Mouse (Mus musculus): Measurements from ENCODE around the gene Ddx28. TPM values are rescaled to one million over a fixed set of nuclear protein-coding genes. Genes with fewer than 3 reads are reported as not detected.

Ddx28 gene
- polyA plus RNA-seq (2012; rRNA removed): 8.0 and 8.4 TPM in 2 replicates

- TF ChIP-seq POLR2A (IDR thresholded peaks at IDR 0.05; ENCODE audit: low read depth, low read length): no peak
- Histone ChIP-seq H3K4me1 (ENCODE audit: control insufficient read depth, insufficient read depth, low read length) (peaks cover 5% of the 10 kb centered on the region; the same call in 1 of the 2 replicates), H3K27ac (ENCODE audit: insufficient read depth, low read depth, low read length) (no peak within 1 kb of the TSS), H3K36me3 (ENCODE audit: control insufficient read depth, insufficient read depth, low read length) (no peaks in the 10 kb centered on the region), H3K4me3 (ENCODE audit: insufficient read depth, low read depth, low read length) (peak within 1 kb of the TSS; percentile 73), H3K27me3 (replicated peaks; ENCODE audit: control insufficient read depth, insufficient read depth, low read length) (no peaks in the 10 kb centered on the region)
- DNase-seq: no peak
- 2% methylated on average over 6 of the region's 6 CpGs for WGBS
These were observed at the start of gene Ddx28 for GRCm38 (mm10) chr8:106011643-106011986. Gene Ddx28 (minus strand): TSS chr8:106011882.

DNA sequence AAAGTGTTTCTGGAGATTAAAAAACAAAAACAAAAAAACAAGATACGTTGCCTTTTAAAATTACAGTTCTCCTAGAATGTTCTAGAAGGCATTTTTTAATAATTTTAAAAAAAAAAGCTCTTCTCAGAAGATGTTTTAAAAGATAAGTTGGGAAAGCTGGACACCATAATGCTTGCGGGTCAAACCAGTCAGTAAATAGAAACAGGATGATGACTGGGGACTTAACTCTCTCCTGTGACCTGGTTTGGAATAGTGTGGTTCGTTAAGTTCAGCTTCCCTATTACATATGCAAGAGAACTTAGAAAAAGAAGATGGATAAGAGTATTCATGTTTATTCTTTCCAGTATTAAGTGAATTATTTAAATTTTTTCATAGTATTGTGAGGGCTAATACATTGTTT, 48.8 kb upstream of the Ddx28 start:
- no peak for DNase-seq
- no peak overlapping the region; the same call in 1 of the 2 replicates for H3K4me3 ChIP-seq (ENCODE audit: insufficient read depth, low read depth, low read length)
- 0% methylated on average over 3 of the region's 3 CpGs for WGBS
- no peaks in the 10 kb centered on the region for H3K36me3 ChIP-seq (ENCODE audit: control insufficient read depth, insufficient read depth, low read length)
- TF ChIP-seq CTCF (conservative IDR thresholded peaks at IDR 0.05; ENCODE audit: insufficient read depth, insufficient read length, low read depth, low read length): no peak
- no peak for TF ChIP-seq POLR2A (IDR thresholded peaks at IDR 0.05; ENCODE audit: low read depth, low read length)
- H3K4me1 ChIP-seq (ENCODE audit: control insufficient read depth, insufficient read depth, low read length): peaks cover 10% of the 10 kb centered on the region; the same call in 1 of the 2 replicates
- no peaks in the 10 kb centered on the region for H3K27me3 ChIP-seq (replicated peaks; ENCODE audit: control insufficient read depth, insufficient read depth, low read length)
- no peak overlapping the region for H3K27ac ChIP-seq (ENCODE audit: insufficient read depth, low read depth, low read length)

DNA sequence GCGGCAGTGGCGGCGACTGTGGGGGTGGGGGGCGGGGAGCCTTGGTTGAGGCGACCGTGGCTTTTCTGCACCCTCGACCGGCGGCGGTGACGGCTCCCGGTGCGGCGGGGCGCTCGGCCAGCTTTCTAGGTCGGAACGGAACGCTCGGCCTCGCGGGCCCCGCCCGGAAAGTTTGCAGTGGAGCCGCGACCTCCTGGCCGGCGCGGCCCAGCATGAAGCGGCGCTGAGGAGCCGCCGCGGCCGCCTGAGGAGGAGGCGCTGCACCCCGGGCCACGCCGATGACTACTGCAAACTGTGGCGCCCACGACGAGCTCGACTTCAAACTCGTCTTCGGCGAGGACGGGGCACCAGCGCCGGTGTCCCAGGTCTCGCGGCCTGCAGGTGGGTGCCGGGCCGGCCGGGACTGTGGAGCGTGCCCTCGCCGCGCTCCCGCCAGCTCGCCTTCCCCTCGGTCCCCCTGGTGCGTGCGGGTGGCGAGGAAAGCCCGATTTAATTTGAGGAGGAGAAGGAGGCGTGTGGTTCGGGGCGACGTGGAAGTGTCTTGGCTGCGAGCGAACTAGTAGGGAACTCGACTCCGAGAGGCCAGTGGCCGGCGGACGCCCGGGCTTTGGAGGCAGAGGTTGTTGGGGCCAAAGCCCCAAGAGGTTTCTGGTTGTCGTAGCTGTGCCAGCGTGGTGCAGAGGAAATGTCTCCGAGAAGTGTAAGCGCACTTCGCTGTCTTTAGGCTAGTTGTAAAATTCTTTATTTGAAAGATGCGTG, 48.1 kb upstream of the Ddx28 start:
- DNase-seq: peak; percentile 66
- Histone ChIP-seq H3K36me3 (ENCODE audit: control insufficient read depth, insufficient read depth, low read length) (no peaks in the 10 kb centered on the region), H3K4me1 (ENCODE audit: control insufficient read depth, insufficient read depth, low read length) (peaks cover 11% of the 10 kb centered on the region), H3K27ac (ENCODE audit: insufficient read depth, low read depth, low read length) (peak overlapping the region; percentile 87), H3K27me3 (replicated peaks; ENCODE audit: control insufficient read depth, insufficient read depth, low read length) (no peaks in the 10 kb centered on the region), H3K4me3 (ENCODE audit: insufficient read depth, low read depth, low read length) (peak overlapping the region; percentile 90)
- TF ChIP-seq CTCF (conservative IDR thresholded peaks at IDR 0.05; ENCODE audit: insufficient read depth, insufficient read length, low read depth, low read length) (no peak), POLR2A (IDR thresholded peaks at IDR 0.05; ENCODE audit: low read depth, low read length) (no peak)
- under 1% methylated on average over 82 of the region's 83 CpGs for WGBS

- TF ChIP-seq CTCF (conservative IDR thresholded peaks at IDR 0.05; ENCODE audit: insufficient read depth, insufficient read length, low read depth, low read length): no peak
- TF ChIP-seq POLR2A (IDR thresholded peaks at IDR 0.05; ENCODE audit: low read depth, low read length): peak; percentile 28
- Histone ChIP-seq H3K36me3 (ENCODE audit: control insufficient read depth, insufficient read depth, low read length) (no peaks in the 10 kb centered on the region), H3K4me1 (ENCODE audit: control insufficient read depth, insufficient read depth, low read length) (peaks cover 11% of the 10 kb centered on the region), H3K27me3 (replicated peaks; ENCODE audit: control insufficient read depth, insufficient read depth, low read length) (no peaks in the 10 kb centered on the region), H3K27ac (ENCODE audit: insufficient read depth, low read depth, low read length) (peak within 1 kb of the TSS; percentile 90), H3K4me3 (ENCODE audit: insufficient read depth, low read depth, low read length) (peak within 1 kb of the TSS; percentile 90)
- 1% methylated on average over 52 of the region's 52 CpGs for WGBS
- peak; percentile 98 for DNase-seq
These were observed 47.3 kb upstream of the Ddx28 start, which contains the start of gene Nfatc3 for GRCm38 (mm10) chr8:106058731-106059612. Gene Nfatc3 (plus strand): TSS chr8:106058840.

GRCm38 (mm10) chr8:106056455-106056982, 44.8 kb upstream of the Ddx28 start:
- Histone ChIP-seq H3K27ac (ENCODE audit: insufficient read depth, low read depth, low read length) (no peak overlapping the region), H3K27me3 (replicated peaks; ENCODE audit: control insufficient read depth, insufficient read depth, low read length) (no peaks in the 10 kb centered on the region), H3K36me3 (ENCODE audit: control insufficient read depth, insufficient read depth, low read length) (no peaks in the 10 kb centered on the region), H3K4me3 (ENCODE audit: insufficient read depth, low read depth, low read length) (no peak overlapping the region), H3K4me1 (ENCODE audit: control insufficient read depth, insufficient read depth, low read length) (peaks cover 11% of the 10 kb centered on the region)
- TF ChIP-seq CTCF (conservative IDR thresholded peaks at IDR 0.05; ENCODE audit: insufficient read depth, insufficient read length, low read depth, low read length) (no peak), POLR2A (IDR thresholded peaks at IDR 0.05; ENCODE audit: low read depth, low read length) (no peak)
- no peak for DNase-seq
- WGBS: 82% methylated on average over 4 of the region's 4 CpGs

- WGBS: 15% methylated on average over 3 of the region's 3 CpGs
- TF ChIP-seq CTCF (conservative IDR thresholded peaks at IDR 0.05; ENCODE audit: insufficient read depth, insufficient read length, low read depth, low read length) (no peak), POLR2A (IDR thresholded peaks at IDR 0.05; ENCODE audit: low read depth, low read length) (no peak)
- Histone ChIP-seq H3K4me3 (ENCODE audit: insufficient read depth, low read depth, low read length) (no peak overlapping the region), H3K36me3 (ENCODE audit: control insufficient read depth, insufficient read depth, low read length) (no peaks in the 10 kb centered on the region), H3K27ac (ENCODE audit: insufficient read depth, low read depth, low read length) (no peak overlapping the region), H3K27me3 (replicated peaks; ENCODE audit: control insufficient read depth, insufficient read depth, low read length) (no peaks in the 10 kb centered on the region), H3K4me1 (ENCODE audit: control insufficient read depth, insufficient read depth, low read length) (peaks cover 11% of the 10 kb centered on the region)
- peak; percentile 79 for DNase-seq
These were observed 43.4 kb upstream of the Ddx28 start for GRCm38 (mm10) chr8:106055038-106055437.
